Mouse (Mus musculus): ENCODE data around the gene Lime1. TPM values are rescaled to one million over a fixed set of nuclear protein-coding genes. Genes with fewer than 3 reads are reported as not detected.
A peak's percentile ranks its signal among the peaks of the same experiment; 100 is the strongest.

Gene Lime1
- 17.4 and 18.4 TPM in 2 replicates for polyA plus RNA-seq (2014; fragmentation: Nextera tagmentation; extraction: Ambion mirVana)

DNA sequence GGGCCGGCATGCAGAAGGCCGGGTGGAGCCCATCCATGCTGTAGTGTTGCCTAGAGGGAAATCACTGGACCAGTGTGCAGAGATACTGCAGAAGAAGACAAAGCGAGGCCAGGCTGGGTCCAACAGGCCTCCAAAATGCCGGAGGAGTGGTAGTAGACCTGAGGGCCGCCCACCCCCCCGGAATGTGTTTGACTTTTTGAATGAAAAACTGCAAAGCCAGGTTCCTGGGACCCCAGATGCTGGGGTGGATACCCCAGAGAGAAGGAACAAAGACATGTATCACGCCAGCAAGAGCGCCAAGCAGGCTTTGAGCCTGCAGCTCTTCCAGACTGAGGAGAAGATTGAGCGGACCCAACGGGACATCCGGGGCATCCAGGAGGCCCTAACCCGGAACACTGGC lies at the start of gene Lime1:
Lime1 (plus strand) TSS at position 301 of the 400 bp plus-strand sequence.
- DNase-seq (ENCODE audit: low spot score), result no peak
- no peaks in the 10 kb centered on the region for H3K9me3 ChIP-seq (ENCODE audit: control insufficient read depth, low read length)
- peaks cover 59% of the 10 kb centered on the region for H3K36me3 ChIP-seq (ENCODE audit: control insufficient read depth, insufficient read depth, low read length)

DNA sequence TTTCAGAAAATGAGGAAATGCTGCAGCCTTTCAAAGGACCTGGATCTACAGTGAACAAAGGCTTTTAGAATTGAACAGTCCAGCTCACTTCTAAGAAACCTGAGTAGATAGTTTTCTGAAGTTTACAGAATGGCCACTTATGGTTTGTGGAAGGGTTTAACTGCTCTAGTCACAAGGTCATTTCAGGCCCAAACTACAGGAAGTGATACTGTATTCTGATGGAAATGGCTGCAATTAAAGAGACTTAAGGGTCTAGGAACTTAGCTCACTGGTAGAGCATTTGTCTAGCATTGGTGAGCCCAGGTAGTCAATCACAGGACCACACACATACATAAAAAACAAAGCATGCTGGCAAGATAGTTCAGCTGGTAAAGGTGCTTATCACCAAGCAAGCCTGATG lies 47.3 kb upstream of the Lime1 start:
- no peak overlapping the region for H3K27ac ChIP-seq (replicated peaks; ENCODE audit: low read depth, low read length)
- no peak overlapping the region for H3K4me3 ChIP-seq (ENCODE audit: low read depth, low read length)
- no peak for DNase-seq (ENCODE audit: low spot score)
- no peak overlapping the region for H3K4me2 ChIP-seq (ENCODE audit: low read depth, low read length)
- no peaks in the 10 kb centered on the region for H3K9me3 ChIP-seq (ENCODE audit: control insufficient read depth, low read length)
- no peak overlapping the region for H3K9ac ChIP-seq (ENCODE audit: low read depth, low read length)
- no peak for ATAC-seq (ENCODE audit: low read depth)
- no peaks in the 10 kb centered on the region for H3K4me1 ChIP-seq (ENCODE audit: control insufficient read depth, insufficient read depth, low read length)
- peaks cover 79% of the 10 kb centered on the region for H3K36me3 ChIP-seq (ENCODE audit: control insufficient read depth, insufficient read depth, low read length)
- H3K27me3 ChIP-seq (replicated peaks; ENCODE audit: control insufficient read depth, insufficient read depth, low read length), result no peaks in the 10 kb centered on the region

More for the DNA sequence above, at the start of gene Lime1:
- Histone ChIP-seq H3K27me3 (replicated peaks; ENCODE audit: control insufficient read depth, insufficient read depth, low read length) (no peaks in the 10 kb centered on the region), H3K4me2 (ENCODE audit: low read depth, low read length) (no peak within 1 kb of the TSS), H3K4me3 (ENCODE audit: low read depth, low read length) (no peak within 1 kb of the TSS), H3K9ac (ENCODE audit: low read depth, low read length) (no peak within 1 kb of the TSS), H3K4me1 (ENCODE audit: control insufficient read depth, insufficient read depth, low read length) (no peaks in the 10 kb centered on the region), H3K27ac (replicated peaks; ENCODE audit: low read depth, low read length) (no peak within 1 kb of the TSS)
- no peak for ATAC-seq (ENCODE audit: low read depth)
- 93% methylated on average over 12 of the region's 12 CpGs for WGBS

DNA sequence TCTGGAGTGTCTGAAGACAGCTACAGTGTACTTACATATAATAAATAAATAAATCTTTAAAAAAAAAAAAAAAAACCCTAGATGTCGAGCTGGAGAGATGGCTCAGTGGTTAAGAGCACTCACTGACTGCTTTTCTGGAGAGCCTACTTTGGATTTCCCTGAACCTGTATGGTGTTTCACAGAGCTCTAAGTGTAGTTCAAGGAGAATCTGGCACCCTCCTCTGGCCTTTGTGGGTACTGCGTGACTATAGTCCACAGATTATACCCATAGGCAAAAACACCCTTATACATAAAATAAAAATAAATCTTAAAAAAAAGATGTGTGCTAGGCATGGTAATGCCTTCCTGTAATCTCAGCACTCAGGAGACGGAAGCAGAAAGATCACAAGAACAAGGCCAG lies 45.9 kb upstream of the Lime1 start:
- Histone ChIP-seq H3K27ac (replicated peaks; ENCODE audit: low read depth, low read length) (no peak overlapping the region), H3K4me1 (ENCODE audit: control insufficient read depth, insufficient read depth, low read length) (no peaks in the 10 kb centered on the region), H3K4me3 (ENCODE audit: low read depth, low read length) (no peak overlapping the region), H3K4me2 (ENCODE audit: low read depth, low read length) (no peak overlapping the region), H3K9ac (ENCODE audit: low read depth, low read length) (no peak overlapping the region), H3K9me3 (ENCODE audit: control insufficient read depth, low read length) (no peaks in the 10 kb centered on the region), H3K36me3 (ENCODE audit: control insufficient read depth, insufficient read depth, low read length) (peaks cover 84% of the 10 kb centered on the region), H3K27me3 (replicated peaks; ENCODE audit: control insufficient read depth, insufficient read depth, low read length) (no peaks in the 10 kb centered on the region)
- ATAC-seq (ENCODE audit: low read depth) (peak; percentile 62; the same call in 1 of the 2 replicates), DNase-seq (ENCODE audit: low spot score) (peak; percentile 74)
- WGBS, result 62% methylated on average over 3 of the region's 3 CpGs

DNA sequence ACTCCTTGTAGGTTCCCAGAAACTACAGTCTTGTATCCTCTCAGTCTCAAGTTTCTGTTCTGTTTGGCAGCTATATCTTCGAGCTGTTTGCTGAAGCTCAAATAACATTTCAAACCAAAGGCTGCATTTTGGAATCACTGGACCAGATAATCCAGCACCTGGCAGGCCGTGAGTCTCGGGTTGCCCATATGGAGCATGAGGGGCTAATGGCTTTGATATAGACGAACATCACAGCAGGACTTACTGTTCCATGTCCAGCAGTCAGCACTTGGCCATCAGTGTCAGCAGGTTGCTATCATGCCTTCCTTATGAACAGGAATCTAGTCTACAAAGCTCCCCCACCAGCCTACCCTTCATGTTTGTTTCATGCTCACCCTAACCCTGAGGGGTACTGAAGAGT lies 39.5 kb upstream of the Lime1 start:
- Histone ChIP-seq H3K4me3 (ENCODE audit: low read depth, low read length) (no peak overlapping the region), H3K27ac (replicated peaks; ENCODE audit: low read depth, low read length) (no peak overlapping the region), H3K4me2 (ENCODE audit: low read depth, low read length) (no peak overlapping the region), H3K4me1 (ENCODE audit: control insufficient read depth, insufficient read depth, low read length) (no peaks in the 10 kb centered on the region), H3K36me3 (ENCODE audit: control insufficient read depth, insufficient read depth, low read length) (peaks cover 88% of the 10 kb centered on the region), H3K9me3 (ENCODE audit: control insufficient read depth, low read length) (no peaks in the 10 kb centered on the region), H3K9ac (ENCODE audit: low read depth, low read length) (no peak overlapping the region), H3K27me3 (replicated peaks; ENCODE audit: control insufficient read depth, insufficient read depth, low read length) (no peaks in the 10 kb centered on the region)
- ATAC-seq (ENCODE audit: low read depth), result peak; percentile 79; the same call in 1 of the 2 replicates
- WGBS, result 78% methylated on average over 4 of the region's 4 CpGs
- DNase-seq (ENCODE audit: low spot score), result peak; percentile 43

DNA sequence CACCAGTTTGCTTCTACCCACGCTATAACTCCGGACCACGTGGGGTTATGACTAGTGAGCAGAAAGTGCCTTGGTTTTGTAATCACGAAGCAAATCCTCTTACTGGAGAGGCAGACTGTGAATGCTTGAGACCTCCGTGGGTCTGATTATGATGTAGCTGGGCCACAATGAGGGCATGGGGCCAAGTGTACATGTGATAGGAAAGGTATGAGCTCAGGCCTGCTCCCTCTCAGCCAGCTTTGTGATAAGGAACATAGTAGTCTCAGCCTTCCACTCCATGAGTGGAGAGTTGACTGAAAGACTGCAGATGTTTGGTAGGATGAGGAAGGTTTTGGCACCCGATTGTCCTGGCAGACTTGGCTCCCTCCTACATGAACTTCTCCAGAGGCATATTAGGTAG lies 37.1 kb upstream of the Lime1 start:
- Histone ChIP-seq H3K4me3 (ENCODE audit: low read depth, low read length) (no peak overlapping the region), H3K27ac (replicated peaks; ENCODE audit: low read depth, low read length) (no peak overlapping the region), H3K27me3 (replicated peaks; ENCODE audit: control insufficient read depth, insufficient read depth, low read length) (no peaks in the 10 kb centered on the region), H3K36me3 (ENCODE audit: control insufficient read depth, insufficient read depth, low read length) (peaks cover 84% of the 10 kb centered on the region), H3K4me2 (ENCODE audit: low read depth, low read length) (no peak overlapping the region), H3K9me3 (ENCODE audit: control insufficient read depth, low read length) (no peaks in the 10 kb centered on the region), H3K9ac (ENCODE audit: low read depth, low read length) (no peak overlapping the region), H3K4me1 (ENCODE audit: control insufficient read depth, insufficient read depth, low read length) (no peaks in the 10 kb centered on the region)
- ATAC-seq (ENCODE audit: low read depth), result no peak
- WGBS, result 93% methylated on average over 6 of the region's 6 CpGs
- no peak for DNase-seq (ENCODE audit: low spot score)

DNA sequence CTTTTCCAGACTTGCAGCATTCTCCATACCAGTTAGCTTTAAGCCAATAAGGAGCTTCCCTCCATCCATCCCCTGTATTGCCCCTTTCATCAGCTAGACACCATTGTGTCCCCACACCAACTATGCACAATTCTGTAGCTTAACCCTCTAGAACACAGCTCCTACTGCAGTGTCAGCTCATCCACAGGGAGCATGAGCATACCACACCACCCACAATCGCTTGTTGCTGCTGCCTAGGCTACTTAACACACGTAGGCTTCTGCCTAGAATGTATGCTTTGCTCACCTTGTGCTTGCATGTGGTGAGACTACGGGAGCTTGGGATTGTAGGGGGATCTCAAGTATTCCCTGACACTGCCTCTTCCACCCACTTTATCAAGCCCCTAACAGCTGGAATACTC lies 23.1 kb upstream of the Lime1 start:
- DNase-seq (ENCODE audit: low spot score) (no peak), ATAC-seq (ENCODE audit: low read depth) (no peak)
- Histone ChIP-seq H3K4me1 (ENCODE audit: control insufficient read depth, insufficient read depth, low read length) (no peaks in the 10 kb centered on the region), H3K27ac (replicated peaks; ENCODE audit: low read depth, low read length) (no peak overlapping the region), H3K9ac (ENCODE audit: low read depth, low read length) (no peak overlapping the region), H3K36me3 (ENCODE audit: control insufficient read depth, insufficient read depth, low read length) (peaks cover 79% of the 10 kb centered on the region), H3K4me3 (ENCODE audit: low read depth, low read length) (no peak overlapping the region), H3K27me3 (replicated peaks; ENCODE audit: control insufficient read depth, insufficient read depth, low read length) (no peaks in the 10 kb centered on the region), H3K9me3 (ENCODE audit: control insufficient read depth, low read length) (no peaks in the 10 kb centered on the region), H3K4me2 (ENCODE audit: low read depth, low read length) (no peak overlapping the region)
- 73% methylated on average over 3 of the region's 3 CpGs for WGBS

DNA sequence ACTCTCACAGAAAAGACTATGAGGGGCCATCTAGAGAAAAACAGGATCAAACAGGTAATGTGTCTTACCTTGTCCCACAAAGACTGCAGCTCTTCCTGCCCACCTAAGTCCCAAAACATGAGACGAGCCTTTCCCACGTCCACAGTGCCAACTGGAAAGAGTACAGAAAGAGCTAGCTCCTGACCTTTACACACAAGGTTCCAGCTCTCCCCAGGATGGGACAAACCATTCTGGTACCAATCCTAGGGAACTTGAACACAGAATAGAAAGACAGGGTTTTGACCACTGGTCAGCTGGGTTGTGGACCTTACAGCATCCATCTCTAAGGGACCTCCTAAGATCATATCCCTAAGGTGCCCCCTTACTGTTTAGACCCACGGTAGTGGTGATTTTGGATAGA lies 15.9 kb upstream of the Lime1 start:
- Histone ChIP-seq H3K4me3 (ENCODE audit: low read depth, low read length) (peak overlapping the region; percentile 89), H3K36me3 (ENCODE audit: control insufficient read depth, insufficient read depth, low read length) (peaks cover 57% of the 10 kb centered on the region), H3K9me3 (ENCODE audit: control insufficient read depth, low read length) (no peaks in the 10 kb centered on the region), H3K27ac (replicated peaks; ENCODE audit: low read depth, low read length) (no peak overlapping the region), H3K4me1 (ENCODE audit: control insufficient read depth, insufficient read depth, low read length) (peaks cover 22% of the 10 kb centered on the region), H3K27me3 (replicated peaks; ENCODE audit: control insufficient read depth, insufficient read depth, low read length) (no peaks in the 10 kb centered on the region), H3K9ac (ENCODE audit: low read depth, low read length) (peak overlapping the region; percentile 90), H3K4me2 (ENCODE audit: low read depth, low read length) (peak overlapping the region; percentile 76)
- WGBS, result 91% methylated on average over 3 of the region's 3 CpGs
- ATAC-seq (ENCODE audit: low read depth) (no peak), DNase-seq (ENCODE audit: low spot score) (no peak)

DNA sequence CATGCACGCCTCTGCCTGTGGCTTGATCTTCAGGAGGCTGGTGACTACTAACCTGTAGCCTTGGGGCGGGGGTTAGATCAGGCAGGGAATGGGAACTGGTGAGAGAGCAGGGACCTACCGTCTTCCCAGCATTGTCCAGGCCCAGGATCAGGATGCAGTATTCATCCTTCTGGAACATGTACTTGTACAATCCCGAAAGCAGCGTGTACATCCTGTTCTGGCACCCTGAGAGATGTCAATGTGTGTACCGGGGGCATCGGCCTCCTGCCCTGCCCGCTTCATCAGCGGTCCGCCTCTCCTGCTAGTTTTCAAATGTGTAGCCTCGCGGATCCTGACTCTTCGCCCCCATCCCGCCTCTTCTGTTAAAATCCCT lies 15.4 kb upstream of the Lime1 start:
- DNase-seq (ENCODE audit: low spot score), result no peak
- no peaks in the 10 kb centered on the region for H3K9me3 ChIP-seq (ENCODE audit: control insufficient read depth, low read length)

DNA sequence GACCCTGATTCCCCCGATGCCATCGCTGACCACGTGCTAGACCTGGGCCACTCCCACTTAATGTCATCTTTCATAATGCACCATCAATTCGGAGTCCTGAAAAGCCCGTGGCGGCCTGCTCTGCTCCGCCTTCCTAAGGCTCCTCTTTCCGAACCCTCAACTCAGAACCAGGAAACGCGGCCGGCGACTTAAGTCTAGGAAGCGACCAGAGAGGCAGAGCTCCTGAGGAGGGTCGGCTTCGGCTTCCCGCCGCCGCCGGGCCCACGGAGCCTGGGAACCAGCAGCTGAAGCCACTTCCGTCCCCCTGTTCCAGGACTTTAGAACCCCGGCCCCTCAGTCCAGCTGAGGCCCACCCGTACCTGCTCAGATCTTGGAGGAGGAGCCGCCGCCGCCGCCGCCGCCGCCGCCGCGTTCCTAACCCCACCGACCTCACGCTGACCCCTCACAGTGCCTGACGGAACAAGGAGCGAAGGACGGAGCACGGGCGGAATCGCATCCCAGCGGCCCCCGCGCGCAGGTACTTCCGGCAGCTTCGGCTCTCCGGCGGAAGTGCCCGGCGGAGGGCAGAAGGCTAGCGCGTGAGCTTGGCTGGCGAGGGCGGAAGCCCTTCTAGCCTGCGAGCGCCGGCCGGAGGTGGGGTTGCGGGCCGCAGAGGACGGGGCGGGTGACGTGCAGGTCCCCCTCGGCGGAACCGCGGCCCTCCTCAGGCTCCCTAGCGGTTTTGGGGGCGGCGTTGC lies 14.8 kb upstream of the Lime1 start, which contains the start of the genes Zgpat and Arfrp1:
Zgpat (plus strand) TSS at position 69 of the 737 bp plus-strand sequence.
Arfrp1 (minus strand) TSS at position 545 of the 737 bp plus-strand sequence.
- Histone ChIP-seq H3K9me3 (ENCODE audit: control insufficient read depth, low read length) (no peaks in the 10 kb centered on the region), H3K9ac (ENCODE audit: low read depth, low read length) (peak within 1 kb of the TSS; percentile 90), H3K27ac (replicated peaks; ENCODE audit: low read depth, low read length) (peak within 1 kb of the TSS; percentile 84), H3K4me3 (ENCODE audit: low read depth, low read length) (peak within 1 kb of the TSS; percentile 89), H3K27me3 (replicated peaks; ENCODE audit: control insufficient read depth, insufficient read depth, low read length) (no peaks in the 10 kb centered on the region), H3K36me3 (ENCODE audit: control insufficient read depth, insufficient read depth, low read length) (peaks cover 57% of the 10 kb centered on the region), H3K4me2 (ENCODE audit: low read depth, low read length) (peak within 1 kb of the TSS; percentile 76), H3K4me1 (ENCODE audit: control insufficient read depth, insufficient read depth, low read length) (peaks cover 22% of the 10 kb centered on the region)
- under 1% methylated on average over 29 of the region's 71 CpGs for WGBS
- ATAC-seq (ENCODE audit: low read depth), result peak; percentile 92
- peak; percentile 91 for DNase-seq (ENCODE audit: low spot score)

More for the DNA sequence above, 15.4 kb upstream of the Lime1 start:
- Histone ChIP-seq H3K9ac (ENCODE audit: low read depth, low read length) (peak overlapping the region; percentile 90), H3K4me2 (ENCODE audit: low read depth, low read length) (peak overlapping the region; percentile 76), H3K27ac (replicated peaks; ENCODE audit: low read depth, low read length) (peak overlapping the region; percentile 84; the same call in 1 of the 2 replicates), H3K4me3 (ENCODE audit: low read depth, low read length) (peak overlapping the region; percentile 89), H3K36me3 (ENCODE audit: control insufficient read depth, insufficient read depth, low read length) (peaks cover 57% of the 10 kb centered on the region), H3K4me1 (ENCODE audit: control insufficient read depth, insufficient read depth, low read length) (peaks cover 22% of the 10 kb centered on the region), H3K27me3 (replicated peaks; ENCODE audit: control insufficient read depth, insufficient read depth, low read length) (no peaks in the 10 kb centered on the region)
- 11% methylated on average over 14 of the region's 14 CpGs for WGBS
- no peak for ATAC-seq (ENCODE audit: low read depth)

Data from embryonic facial prominence, embryonic 14.5 days (tissue).